Mouse (Mus musculus): ENCODE measurements around the gene Riox2. TPM values are rescaled to one million over a fixed set of nuclear protein-coding genes. Genes with fewer than 3 reads are reported as not detected.

The Riox2 gene
- total RNA-seq, 2 experiments from 2014 or later = 12.7 to 13.2 TPM

GRCm38 (mm10) chr16:59515169-59515568, 43.6 kb downstream of the Riox2 start:
- intact Hi-C loops (cut with DNase I) = no loop called here
- no peak for DNase-seq (ENCODE audit: low spot score in 2 of 2)

- intact Hi-C loops (cut with DNase I) = no loop called here
- DNase-seq (ENCODE audit: low spot score in 2 of 2) = no peak
Measured at GRCm38 (mm10) chr16:59516965-59517364, 45.4 kb downstream of the Riox2 start.

GRCm38 (mm10) chr16:59517447-59518219, 46.1 kb downstream of the Riox2 start:
- intact Hi-C loops (cut with DNase I) = no loop called here
- DNase-seq (ENCODE audit: low spot score in 2 of 2) = no peak

GRCm38 (mm10) chr16:59521752-59522423, 50.3 kb downstream of the Riox2 start:
- intact Hi-C loops (cut with DNase I) = no loop called here
- no peak for DNase-seq (ENCODE audit: low spot score in 2 of 2)

GRCm38 (mm10) chr16:59526939-59527338, 55.4 kb downstream of the Riox2 start:
- intact Hi-C loops (cut with DNase I) = no loop called here

GRCm38 (mm10) chr16:59529570-59529969, 58.0 kb downstream of the Riox2 start:
- no peak for DNase-seq (ENCODE audit: low spot score in 2 of 2)
- intact Hi-C loops (cut with DNase I) = no loop called here

More at GRCm38 (mm10) chr16:59526939-59527338, 55.4 kb downstream of the Riox2 start:
- no peak for DNase-seq (ENCODE audit: low spot score in 2 of 2)

GRCm38 (mm10) chr16:59531243-59531642, 59.7 kb downstream of the Riox2 start:
- DNase-seq (ENCODE audit: low spot score in 2 of 2) = no peak
- intact Hi-C loops (cut with DNase I) = no loop called here

GRCm38 (mm10) chr16:59532561-59532960, 61.0 kb downstream of the Riox2 start:
- DNase-seq (ENCODE audit: low spot score in 2 of 2) = no peak
- intact Hi-C loops (cut with DNase I) = no loop called here

GRCm38 (mm10) chr16:59534349-59534748, 62.8 kb downstream of the Riox2 start:
- intact Hi-C loops (cut with DNase I) = no loop called here
- DNase-seq (ENCODE audit: low spot score in 2 of 2) = no peak

GRCm38 (mm10) chr16:59535673-59536072, 64.1 kb downstream of the Riox2 start:
- no peak for DNase-seq (ENCODE audit: low spot score in 2 of 2)
- intact Hi-C loops (cut with DNase I) = no loop called here

GRCm38 (mm10) chr16:59540944-59541343, 69.4 kb downstream of the Riox2 start:
- intact Hi-C loops (cut with DNase I) = no loop called here
- DNase-seq (ENCODE audit: low spot score in 2 of 2) = no peak

GRCm38 (mm10) chr16:59541382-59541781, 69.8 kb downstream of the Riox2 start:
- intact Hi-C loops (cut with DNase I) = no loop called here
- no peak for DNase-seq (ENCODE audit: low spot score in 2 of 2)

Other genes with a start within 250 kb of the Riox2 start
- not detected for gene Olfr201, start 199.1 kb upstream of the Riox2 start, total RNA-seq (2021)
- not detected for gene Olfr202, start 185.0 kb upstream of the Riox2 start, total RNA-seq (2021)
- gene Olfr203, start 172.9 kb upstream of the Riox2 start, total RNA-seq (2021) = not detected
- not detected for gene Olfr204, start 153.5 kb upstream of the Riox2 start, total RNA-seq (2021)
- gene Olfr205, start 140.6 kb upstream of the Riox2 start, total RNA-seq (2021) = not detected
- gene Olfr206, start 122.5 kb upstream of the Riox2 start, total RNA-seq (2021) = not detected
- gene Olfr209, start 107.8 kb upstream of the Riox2 start, total RNA-seq (2021) = not detected
- under 1 TPM; 0.07 to 0.09 TPM for gene Gabrr3, start 64.4 kb upstream of the Riox2 start, total RNA-seq (2021)
- 1 to 10 TPM; 5.9 to 6.2 TPM for gene Crybg3, start 129.2 kb downstream of the Riox2 start, total RNA-seq (2021)
- 10 to 100 TPM; 29.6 to 32.1 TPM for gene Arl6, start 167.6 kb downstream of the Riox2 start, total RNA-seq (2021)

Measured in left cerebral cortex, postnatal 25 days (tissue).